Mouse (Mus musculus) naive thymus-derived CD4-positive, alpha-beta T cell, adult 2 months (primary cell): Measurements from ENCODE around the gene Acox2.

Experiments used
- DNase-seq: peaks from one replicate; pipeline ENCODE4 v3.0.0-alpha.2; 2011; ENCODE audit warnings: low read depth

The Acox2 gene

DNA sequence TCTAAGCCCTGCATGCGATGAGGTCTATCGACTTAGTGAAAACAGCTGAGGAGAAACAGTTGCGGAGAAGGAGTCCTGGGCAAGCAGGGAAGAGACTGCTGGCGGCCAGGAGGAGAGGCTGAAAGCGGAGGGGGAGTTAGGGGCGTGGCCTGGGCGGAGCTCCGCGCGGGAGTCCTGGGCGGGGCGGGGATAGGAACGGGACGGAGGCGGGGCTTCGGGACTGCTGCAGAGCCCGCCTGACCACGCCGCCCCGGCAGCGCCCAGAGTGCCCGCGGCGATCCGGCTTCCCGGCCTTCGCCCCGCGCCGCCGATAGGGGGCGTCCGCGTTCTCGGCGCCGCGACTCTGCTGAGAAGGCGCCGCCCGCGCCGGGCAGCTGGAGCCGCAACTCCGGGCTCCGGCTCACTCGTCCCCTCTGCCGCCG lies 45.3 kb downstream of the Acox2 start, which contains the start of gene Kctd6:
Kctd6 (plus strand) TSS at position 338 of the 422 bp plus-strand sequence.
- peak; percentile 96 for DNase-seq

- peak; percentile 19 for DNase-seq
These were observed 46.2 kb downstream of the Acox2 start for GRCm38 (mm10) chr14:8212996-8213395.

DNA sequence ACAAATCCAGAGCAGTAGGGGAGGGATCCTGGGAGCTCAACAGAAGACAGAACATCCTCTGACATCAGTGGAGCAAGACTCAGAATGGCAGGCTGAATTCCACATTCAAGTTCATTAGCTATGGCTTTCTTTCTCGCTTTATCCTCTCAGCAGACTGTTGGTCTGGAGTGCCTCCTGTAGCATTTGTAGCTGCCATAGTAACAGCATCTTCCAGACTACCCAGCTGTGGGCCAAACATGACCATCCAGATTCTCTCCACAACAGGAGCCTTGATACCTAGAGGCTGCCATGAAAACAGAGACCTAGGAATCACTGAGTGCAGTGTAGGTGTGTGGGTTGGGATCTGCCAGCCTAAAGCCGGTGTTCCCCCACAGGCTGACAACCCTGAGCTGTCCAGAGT lies 49.3 kb downstream of the Acox2 start:
- no peak for DNase-seq

GRCm38 (mm10) chr14:8208876-8209275 lies 50.3 kb downstream of the Acox2 start:
- DNase-seq, result no peak

DNA sequence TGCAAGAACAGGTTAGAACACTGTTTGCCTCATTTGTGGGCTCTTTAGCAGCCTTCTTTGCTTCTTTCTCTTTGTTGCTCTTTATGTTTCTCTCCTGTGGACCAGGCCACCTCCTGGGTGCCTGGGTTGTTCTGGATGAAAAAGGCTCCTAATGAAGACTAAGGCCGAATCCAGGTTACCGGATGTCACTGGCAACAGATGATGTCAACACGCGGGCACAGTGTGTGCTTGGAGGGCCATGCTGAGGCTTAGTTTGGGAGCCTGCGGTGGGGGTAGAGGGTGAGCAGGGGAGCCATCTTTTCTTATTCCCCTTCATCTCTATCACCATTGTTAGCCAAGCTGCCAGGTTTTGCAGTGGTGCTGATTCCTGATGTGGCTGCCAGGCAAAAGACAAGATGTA lies 51.6 kb downstream of the Acox2 start:
- no peak for DNase-seq

DNA sequence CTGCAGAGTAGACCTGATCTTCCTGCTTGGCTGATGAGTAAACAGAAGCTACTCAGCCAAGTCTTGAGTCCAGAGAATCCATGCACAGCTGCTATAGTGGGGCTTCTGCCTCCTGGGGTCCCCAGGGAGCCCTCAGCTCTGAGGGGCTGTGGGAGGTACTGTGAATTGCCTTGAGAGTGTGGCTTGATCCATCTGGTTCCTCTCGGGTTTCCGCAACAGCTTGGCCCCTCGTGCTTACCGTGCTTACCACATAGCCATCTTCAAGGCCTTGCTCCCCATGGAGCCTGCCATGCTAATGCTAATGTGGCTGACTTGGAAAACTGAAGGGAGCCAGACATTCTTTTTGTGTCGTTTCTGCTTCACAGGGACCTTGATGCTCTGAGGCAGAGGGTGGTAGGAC lies 52.0 kb downstream of the Acox2 start:
- DNase-seq, result no peak

- no peak for DNase-seq
These were observed 52.8 kb downstream of the Acox2 start for GRCm38 (mm10) chr14:8206179-8206910.

DNA sequence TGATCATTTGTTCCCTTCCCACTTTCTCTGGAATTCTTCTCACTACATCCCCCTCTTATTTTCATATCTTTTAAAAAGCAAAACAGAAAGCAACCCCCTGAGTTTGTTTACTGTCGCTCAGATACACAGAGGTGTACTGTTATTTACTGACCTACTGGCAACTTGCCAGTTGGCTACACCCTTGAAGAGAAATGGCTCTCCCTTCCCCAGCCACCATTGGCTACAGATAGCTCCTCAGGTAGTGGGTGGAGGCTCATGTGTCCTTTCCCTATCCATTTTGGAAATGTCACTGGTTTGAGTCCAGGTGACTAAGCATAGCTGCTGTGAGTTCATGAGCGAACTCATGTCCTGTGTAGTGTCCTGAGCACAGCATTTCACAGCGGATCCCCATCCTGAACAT lies 57.4 kb downstream of the Acox2 start:
- no peak for DNase-seq

GRCm38 (mm10) chr14:8200769-8201168 lies 58.4 kb downstream of the Acox2 start:
- no peak for DNase-seq

DNA sequence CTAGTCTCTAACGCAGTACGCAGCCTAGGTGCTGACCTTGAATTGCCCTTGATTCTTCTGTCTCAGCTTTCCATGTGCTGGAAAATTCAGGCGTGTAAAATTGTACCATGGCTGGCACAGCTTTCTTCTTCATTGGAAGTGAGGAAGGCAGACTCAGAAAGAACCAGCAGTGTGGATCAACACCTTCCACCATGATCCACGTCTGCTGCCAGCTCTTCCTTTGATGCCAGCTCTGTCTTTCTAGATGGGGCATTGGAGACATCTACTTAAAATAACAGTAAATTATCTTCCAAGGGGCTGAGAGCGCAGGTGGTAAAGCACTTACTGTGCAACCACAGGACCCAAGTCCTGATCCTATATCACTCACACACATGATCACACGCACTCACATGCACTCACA lies 66.4 kb downstream of the Acox2 start:
- DNase-seq, result no peak

GRCm38 (mm10) chr14:8191331-8191965 lies 67.7 kb downstream of the Acox2 start:
- DNase-seq, result no peak

GRCm38 (mm10) chr14:8190556-8190955 lies 68.6 kb downstream of the Acox2 start:
- no peak for DNase-seq

- DNase-seq, result no peak
These were observed 72.7 kb downstream of the Acox2 start for GRCm38 (mm10) chr14:8186278-8187045.

DNA sequence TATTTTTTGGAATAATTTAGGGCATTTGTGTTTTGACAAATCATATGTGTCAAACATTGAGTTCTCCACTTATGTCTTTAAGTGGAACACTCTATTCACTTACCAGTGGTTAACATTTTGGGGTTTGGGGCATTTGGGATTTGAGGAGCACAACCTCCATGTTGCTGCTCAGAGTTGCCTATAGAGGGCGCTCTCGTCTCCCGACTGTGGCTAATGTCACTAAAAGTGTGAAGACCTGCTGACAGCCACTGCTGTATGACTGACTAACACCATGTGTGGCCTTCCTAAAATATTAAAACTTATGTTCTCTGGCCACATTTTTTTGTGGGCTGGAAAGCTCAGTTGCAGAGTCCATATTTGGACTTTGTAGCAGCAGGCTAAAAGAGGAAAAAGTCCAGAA lies 75.8 kb downstream of the Acox2 start:
- DNase-seq, result no peak

DNA sequence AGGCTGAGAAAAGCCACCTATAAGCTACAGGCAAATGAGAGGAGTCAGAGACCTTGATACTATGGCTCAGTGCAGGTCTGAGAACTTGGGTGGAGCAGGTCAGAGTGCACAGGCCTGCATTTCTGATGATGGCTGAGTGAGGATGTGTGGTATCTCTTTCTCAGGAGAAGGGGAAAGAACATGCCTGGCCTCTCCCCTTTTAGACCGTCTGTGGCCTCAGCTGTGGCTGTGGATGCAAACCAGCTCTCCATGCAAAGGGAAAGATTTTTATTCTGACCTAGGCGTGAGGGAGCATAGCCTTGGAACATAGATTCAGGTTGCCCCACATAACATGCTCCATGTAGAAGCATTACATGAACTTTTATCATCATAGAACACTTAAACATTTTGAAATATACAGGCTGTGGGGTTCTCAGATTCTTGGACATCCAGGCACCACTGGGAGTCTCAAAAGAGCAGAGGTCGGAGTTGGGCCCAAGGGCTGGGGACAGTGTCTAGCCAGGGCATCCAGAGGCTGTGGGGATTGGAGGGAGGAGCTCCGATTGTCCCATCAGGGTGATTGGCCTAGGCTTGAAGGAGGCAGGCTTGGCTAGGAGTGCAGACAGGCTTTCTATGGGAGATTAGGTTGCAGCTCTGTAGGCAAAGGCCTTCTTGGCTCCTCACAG lies 78.7 kb downstream of the Acox2 start:
- no peak for DNase-seq

DNA sequence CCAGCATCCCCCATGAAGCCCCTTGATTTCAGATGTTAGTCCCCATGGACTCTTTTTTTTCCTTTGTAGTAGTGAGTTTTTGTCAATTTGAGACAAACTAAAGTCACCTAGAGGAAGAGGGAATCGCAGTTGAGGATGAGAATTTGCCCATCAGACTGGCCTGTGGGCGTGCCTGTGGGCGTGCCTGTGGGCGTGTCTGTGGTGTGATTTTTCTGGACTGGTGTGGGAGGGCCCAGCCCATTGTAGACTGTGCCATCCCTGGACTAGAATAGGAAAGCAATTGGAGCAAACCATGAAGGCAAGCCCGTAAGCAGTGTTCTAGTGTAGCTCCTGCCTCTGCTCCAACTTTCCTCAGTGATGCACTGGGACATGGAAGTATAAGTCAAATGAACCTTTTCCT lies 82.9 kb downstream of the Acox2 start:
- no peak for DNase-seq
